Mouse (Mus musculus) CH12.LX (cell line): ENCODE data around the gene Pirt. TPM values are rescaled to one million over a fixed set of nuclear protein-coding genes. Genes with fewer than 3 reads are reported as not detected.

Source experiments
- DNase-seq: peaks from one replicate; pipeline ENCODE4 v3.0.0-alpha.2; 2013; ENCODE audit errors: extremely low read depth
- H3K27ac ChIP-seq: 2 replicates; pipeline ENCODE4 v1.5.1; 2012; ENCODE audit warnings: low read depth, mild to moderate bottlenecking, control low read depth, moderate library complexity; ENCODE audit not compliant: insufficient read depth
- H3K27me3 ChIP-seq: replicated peaks from 2 replicates; pipeline ENCODE3; 2012; ENCODE audit warnings: inconsistent platforms
- H3K36me3 ChIP-seq, 2 experiments: replicated peaks in 1 of 2; 2 replicates each; pipeline versions ENCODE3 to v1.6.1; 2012; ENCODE audit warnings: inconsistent platforms in 1 of 2, low read length in 1 of 2, mild to moderate bottlenecking in 1 of 2, mixed read lengths in 1 of 2, moderate library complexity in 1 of 2; ENCODE audit not compliant: control insufficient read depth in 1 of 2, insufficient read depth in 1 of 2
- H3K4me1 ChIP-seq, 2 experiments: 2 replicates each; pipeline ENCODE4 v1.6.1; 2012; ENCODE audit warnings: inconsistent platforms in 1 of 2, moderate library complexity in 1 of 2; ENCODE audit not compliant: insufficient read depth in 2 of 2, control insufficient read depth in 1 of 2
- H3K4me2 ChIP-seq: 2 replicates; pipeline ENCODE4 v1.6.1; 2012; ENCODE audit warnings: low read depth, mild to moderate bottlenecking, control low read depth; ENCODE audit not compliant: poor library complexity, insufficient read depth, severe bottlenecking
- H3K4me3 ChIP-seq, 3 experiments: fragments of 150-350 bp in 1 of 3; sonication (generic) in 1 of 3; replicated peaks in 1 of 3; 2 replicates each; pipeline versions ENCODE3 to v1.5.1; 2011 to 2012; ENCODE audit warnings: low read depth in 2 of 3, low read length in 2 of 3, mild to moderate bottlenecking in 2 of 3, moderate library complexity in 2 of 3, control low read depth in 1 of 3, improper control_type of control experiment in 1 of 3, inconsistent platforms in 1 of 3, mixed read lengths in 1 of 3; ENCODE audit not compliant: poor library complexity in 1 of 3
- H3K79me2 ChIP-seq: replicated peaks from 2 replicates; pipeline ENCODE4 v1.6.1; 2012; ENCODE audit warnings: mild to moderate bottlenecking, moderate library complexity; ENCODE audit not compliant: control insufficient read depth, poor library complexity, insufficient read depth, severe bottlenecking; ENCODE audit errors: extremely low read depth
- H3K9ac ChIP-seq: 2 replicates; pipeline ENCODE4 v1.6.1; 2012; ENCODE audit warnings: low read depth, mild to moderate bottlenecking, control low read depth, moderate library complexity; ENCODE audit not compliant: insufficient read depth
- H3K9me3 ChIP-seq: replicated peaks from 2 replicates; pipeline ENCODE3; 2012; ENCODE audit warnings: low read length, inconsistent platforms, mixed read lengths
- BHLHE40 ChIP-seq: IDR thresholded peaks from 2 replicates; pipeline ENCODE4 v1.6.1; 2011; ENCODE audit warnings: mild to moderate bottlenecking, low read depth, low read length, improper control_type of control experiment
- E2F4 ChIP-seq: IDR thresholded peaks from 2 replicates; pipeline ENCODE4 v1.6.1; 2011; ENCODE audit warnings: low read depth, low read length, improper control_type of control experiment; ENCODE audit not compliant: insufficient replicate concordance
- EP300 ChIP-seq: IDR thresholded peaks from 2 replicates; pipeline ENCODE4 v1.6.1; 2011; ENCODE audit warnings: low read length, improper control_type of control experiment
- ETS1 ChIP-seq: conservative IDR thresholded peaks from 2 replicates; pipeline ENCODE4 v1.6.1; 2012; ENCODE audit warnings: low read depth, mild to moderate bottlenecking, inconsistent platforms, low read length, improper control_type of control experiment, moderate library complexity
- HCFC1 ChIP-seq: IDR thresholded peaks from 2 replicates; pipeline ENCODE4 v1.6.1; 2012; ENCODE audit warnings: low read depth, mild to moderate bottlenecking, inconsistent platforms, low read length, improper control_type of control experiment
- IRF4 ChIP-seq: IDR thresholded peaks from 2 replicates; pipeline ENCODE4 v1.6.1; 2014; ENCODE audit warnings: low read depth, mild to moderate bottlenecking, inconsistent platforms, low read length, improper control_type of control experiment
- JUN ChIP-seq: IDR thresholded peaks from 2 replicates; pipeline ENCODE4 v1.6.1; 2011; ENCODE audit warnings: low read depth, mild to moderate bottlenecking, low read length, improper control_type of control experiment, moderate library complexity; ENCODE audit not compliant: insufficient read depth
- MXI1 ChIP-seq: IDR thresholded peaks from 2 replicates; pipeline ENCODE4 v1.6.1; 2011; ENCODE audit warnings: mild to moderate bottlenecking, low read depth, low read length, improper control_type of control experiment
- MYC ChIP-seq: IDR thresholded peaks from 2 replicates; pipeline ENCODE4 v1.6.1; 2011; ENCODE audit warnings: low read depth, mild to moderate bottlenecking, improper control_type of control experiment, low read length
- PAX5 ChIP-seq: IDR thresholded peaks from 2 replicates; pipeline ENCODE4 v1.6.1; 2012; ENCODE audit warnings: low read length, inconsistent platforms, mixed read lengths
- POLR2AphosphoS2 ChIP-seq: IDR thresholded peaks from 2 replicates; pipeline ENCODE4 v1.6.1; 2011; ENCODE audit warnings: low read depth, low read length, improper control_type of control experiment
- SIN3A ChIP-seq: IDR thresholded peaks from 2 replicates; pipeline ENCODE4 v1.6.1; 2012; ENCODE audit warnings: low read length, improper control_type of control experiment, inconsistent platforms
- TBP ChIP-seq: conservative IDR thresholded peaks from 2 replicates; pipeline ENCODE4 v1.6.1; 2011; ENCODE audit warnings: low read depth, low read length, improper control_type of control experiment
- TCF12 ChIP-seq: IDR thresholded peaks from 2 replicates; pipeline ENCODE4 v1.6.1; 2014; ENCODE audit warnings: low read depth, mild to moderate bottlenecking, inconsistent platforms, low read length, improper control_type of control experiment
- ZKSCAN1 ChIP-seq: IDR thresholded peaks from 2 replicates; pipeline ENCODE4 v1.6.1; 2012; ENCODE audit warnings: low read depth, inconsistent platforms, low read length, improper control_type of control experiment, borderline replicate concordance
- dilution Hi-C: fragments of 300-500 bp; cut with MboI; formaldehyde crosslinking; loops from 2 replicates; pipeline ENCODE4 v1.14.3; 2020; ENCODE audit warnings: low sequenced_read_pairs; ENCODE audit not compliant: extremely low pct_unique_long_range_greater_than_20kb, extremely low pct_ligation_motif_present
- in situ Hi-C: fragments of 300-500 bp; cut with MboI; formaldehyde crosslinking; loops from 3 replicates; pipeline ENCODE4 v1.14.3; 2019; ENCODE audit warnings: low sequenced_read_pairs, low pct_ligation_motif_present, low pct_unique_long_range_greater_than_20kb, mixed read lengths
- polyA plus RNA-seq: library from polyadenylated mRNA; unstranded; fragments of >175 nt; gene quantifications from 2 replicates; pipeline ENCODE4 v1.2.1, GENCODE M21; 2012; ENCODE audit warnings: low read depth; ENCODE audit not compliant: insufficient read length
- total RNA-seq, 2 experiments: library from RNA; depleted of rRNA; stranded (reverse); fragments of 300-350 nt in 1 of 2; fragments of >200 nt in 1 of 2; gene quantifications; 2 replicates each; pipeline ENCODE4 v1.2.3; 2012 to 2014

The Pirt gene
- total and polyA plus RNA-seq, 3 experiments = not detected

DNA sequence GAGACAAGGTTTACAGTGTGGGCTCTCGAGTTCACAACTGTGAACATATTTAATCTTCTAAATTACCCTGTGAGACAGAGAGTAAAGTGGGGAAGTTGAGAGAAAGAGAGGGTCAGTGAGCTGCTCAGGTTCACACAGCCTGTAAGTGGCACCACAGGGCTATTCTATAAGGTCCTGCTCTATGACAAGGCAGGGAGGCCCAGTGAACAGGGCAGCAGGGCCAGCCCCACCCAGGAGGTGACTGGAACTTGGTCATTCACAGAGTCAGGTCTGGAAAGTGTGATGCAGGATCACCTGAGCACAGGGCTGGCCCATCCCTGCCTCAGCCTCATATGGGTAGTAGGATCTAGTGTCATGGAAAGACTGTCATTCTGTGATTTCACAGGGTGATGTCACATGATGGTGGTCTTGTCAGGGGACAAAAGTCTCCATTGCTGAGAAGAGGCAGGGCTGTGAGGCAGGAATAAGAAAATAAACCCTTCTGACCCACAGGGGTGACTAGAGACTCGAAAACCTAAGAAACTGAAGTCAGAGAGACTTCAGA, 33.5 kb downstream of the Pirt start:
- no peak overlapping the region for H3K9ac ChIP-seq
- H3K4me1 ChIP-seq = no peaks in the 10 kb centered on the region; a peak in 1 of 4 replicates
- dilution Hi-C loops = no loop called here
- no peaks in the 10 kb centered on the region for H3K36me3 ChIP-seq
- in situ Hi-C loops = no loop called here
- no peaks in the 10 kb centered on the region for H3K79me2 ChIP-seq
- H3K9me3 ChIP-seq = no peaks in the 10 kb centered on the region
- peaks cover 30% of the 10 kb centered on the region for H3K27me3 ChIP-seq
- H3K4me2 ChIP-seq = no peak overlapping the region
- peak; percentile 36 for DNase-seq
- H3K4me3 ChIP-seq = no peak overlapping the region
- H3K27ac ChIP-seq = no peak overlapping the region
- TF ChIP-seq ETS1 (peak; percentile 74), E2F4 (no peak), MXI1 (no peak), MYC (no peak), TBP (no peak), EP300 (peak; percentile 56; the same call in 1 of the 2 replicates), HCFC1 (no peak), PAX5 (no peak), BHLHE40 (peak; percentile 80), TCF12 (peak; percentile 30; the same call in 1 of the 2 replicates), ZKSCAN1 (no peak), IRF4 (peak; percentile 76), JUN (peak; percentile 60; the same call in 1 of the 2 replicates)

DNA sequence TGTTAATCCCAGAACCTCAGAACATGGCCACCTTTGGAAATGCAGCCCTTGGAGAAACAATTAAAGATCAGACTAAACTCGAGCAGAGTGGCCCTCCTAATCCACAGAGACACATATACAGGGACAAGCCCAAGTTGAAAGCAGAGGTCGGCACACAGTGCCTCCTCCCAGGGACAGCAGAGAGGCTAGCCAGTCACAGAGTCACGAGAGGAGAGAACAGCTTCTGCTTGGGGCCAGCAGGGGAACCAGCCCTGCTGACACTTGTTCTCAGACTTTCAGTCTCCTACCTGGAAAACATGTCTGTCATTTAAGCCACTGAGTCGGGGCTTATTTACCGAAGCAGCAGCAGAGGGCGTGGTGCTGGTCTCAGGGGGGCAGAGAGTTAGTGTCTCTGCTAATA, 34.7 kb downstream of the Pirt start:
- DNase-seq = no peak

More for the DNA sequence above, 34.7 kb downstream of the Pirt start:
- no peak for TF ChIP-seq TBP
- no peak for TF ChIP-seq POLR2AphosphoS2
- no peak for TF ChIP-seq HCFC1
- TF ChIP-seq SIN3A = no peak
- TF ChIP-seq MYC = no peak
- no peak for TF ChIP-seq JUN
- no peak for TF ChIP-seq EP300
- H3K27ac ChIP-seq = no peak overlapping the region
- H3K27me3 ChIP-seq = peaks cover 22% of the 10 kb centered on the region
- no peak overlapping the region for H3K9ac ChIP-seq
- dilution Hi-C loops (no loop called here), in situ Hi-C loops (no loop called here)
- H3K79me2 ChIP-seq = no peaks in the 10 kb centered on the region
- no peak overlapping the region for H3K4me2 ChIP-seq
- no peaks in the 10 kb centered on the region for H3K36me3 ChIP-seq
- H3K9me3 ChIP-seq = no peaks in the 10 kb centered on the region
- H3K4me3 ChIP-seq = no peak overlapping the region
- no peaks in the 10 kb centered on the region; a peak in 1 of 4 replicates for H3K4me1 ChIP-seq
